Mouse (Mus musculus) hindbrain, embryonic 12.5 days (tissue): Measurements from ENCODE around the gene Smtnl2. TPM values are rescaled to one million over a fixed set of nuclear protein-coding genes. Genes with fewer than 3 reads are reported as not detected.
"Not testable (repeated sequence)": the region's sequence is repeated elsewhere in the genome, so short reads cannot be mapped to it uniquely, and the experiment has no call there.

Experiments
- ATAC-seq: fragments of 200-750 bp; cut with Nextera tagmentation; 2 replicates; pipeline ENCODE4 v1.8.0; 2017; ENCODE audit warnings: moderate TSS enrichment; ENCODE audit not compliant: low FRiP score
- H3K27ac ChIP-seq: fragments of 300-500 bp; sonication (generic); 2 replicates; pipeline ENCODE4 v1.5.1; 2016; ENCODE audit warnings: mild to moderate bottlenecking
- H3K27me3 ChIP-seq: fragments of 300-500 bp; sonication (generic); 2 replicates; pipeline ENCODE4 v1.6.1; 2016; ENCODE audit warnings: mild to moderate bottlenecking
- H3K36me3 ChIP-seq: fragments of 300-500 bp; sonication (generic); 2 replicates; pipeline ENCODE4 v1.6.1; 2016; ENCODE audit warnings: mild to moderate bottlenecking
- H3K4me1 ChIP-seq: fragments of 300-500 bp; sonication (generic); 2 replicates; pipeline ENCODE4 v1.6.1; 2016
- H3K4me2 ChIP-seq: fragments of 300-500 bp; sonication (generic); replicated peaks from 2 replicates; pipeline ENCODE4 v1.6.1; 2016; ENCODE audit warnings: mild to moderate bottlenecking
- H3K4me3 ChIP-seq: fragments of 300-500 bp; sonication (generic); 2 replicates; pipeline ENCODE4 v1.5.1; 2016; ENCODE audit warnings: mild to moderate bottlenecking
- H3K9ac ChIP-seq: fragments of 300-500 bp; sonication (generic); 2 replicates; pipeline ENCODE4 v1.6.1; 2016; ENCODE audit warnings: mild to moderate bottlenecking, moderate library complexity
- H3K9me3 ChIP-seq: fragments of 300-500 bp; sonication (generic); replicated peaks from 2 replicates; pipeline ENCODE4 v1.6.1; 2016; ENCODE audit warnings: mild to moderate bottlenecking
- WGBS: fragments of 180-500 bp; shearing (Covaris S2); methylation state at CpG from one replicate; pipeline ENCODE4 v1.1.7; 2016; 5-methylcytosine and 5-hydroxymethylcytosine counted together
- polyA plus RNA-seq: library from polyadenylated mRNA; unstranded; fragments of >200 nt; fragmentation: Nextera tagmentation; extraction: Ambion mirVana; gene quantifications from 2 replicates; pipeline ENCODE4 v1.2.1, GENCODE M21; 2016

The Smtnl2 gene
- 14.5 and 15.3 TPM in 2 replicates for polyA plus RNA-seq

DNA sequence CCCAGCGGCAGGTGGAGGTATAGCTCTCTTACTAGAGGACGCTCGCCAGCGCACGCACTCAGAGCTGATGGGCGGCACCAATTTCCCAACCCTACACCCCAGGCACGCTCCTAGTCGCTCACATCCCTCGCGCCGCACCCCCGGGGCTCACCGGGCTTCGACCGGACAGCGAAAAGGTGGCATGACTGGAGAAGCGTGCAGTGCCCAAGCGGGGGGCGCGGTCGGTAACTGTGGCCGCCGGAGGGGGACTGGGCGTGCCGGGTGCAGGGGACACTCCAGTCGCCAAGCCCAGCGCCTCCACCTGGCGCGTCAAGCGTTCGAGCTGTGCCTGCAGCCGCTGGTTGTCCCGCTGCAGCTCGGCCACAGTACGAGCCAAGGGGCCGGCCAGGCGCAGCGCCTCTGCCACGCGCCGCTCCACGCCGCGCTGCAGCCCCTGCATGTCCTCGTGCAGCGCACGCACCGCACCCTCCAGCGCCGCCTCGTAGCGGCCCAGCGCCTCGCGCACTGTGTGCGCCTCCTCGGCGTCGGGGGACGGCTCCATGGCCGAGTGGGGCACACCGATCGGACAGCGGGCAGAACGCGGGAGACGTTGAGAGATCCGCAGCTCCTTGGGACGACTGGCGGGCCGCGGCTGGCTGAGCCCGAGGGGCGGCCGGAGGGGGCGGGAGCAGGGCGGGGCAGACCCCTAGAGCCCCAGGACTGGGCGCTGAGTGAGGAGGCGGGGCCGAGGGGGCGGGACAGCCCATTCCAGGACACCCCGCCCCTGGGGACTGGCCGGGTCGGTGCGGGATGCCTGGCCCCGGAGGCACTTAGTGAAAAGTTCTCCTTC lies at the start of gene Smtnl2:
Gene Smtnl2 (minus strand): TSS at position 621 of the 829 bp plus-strand sequence.
- H3K27ac ChIP-seq, result 0 out of 2 replicates have a peak within 1 kb of the TSS, but pooled peaks have one; percentile 30

DNA sequence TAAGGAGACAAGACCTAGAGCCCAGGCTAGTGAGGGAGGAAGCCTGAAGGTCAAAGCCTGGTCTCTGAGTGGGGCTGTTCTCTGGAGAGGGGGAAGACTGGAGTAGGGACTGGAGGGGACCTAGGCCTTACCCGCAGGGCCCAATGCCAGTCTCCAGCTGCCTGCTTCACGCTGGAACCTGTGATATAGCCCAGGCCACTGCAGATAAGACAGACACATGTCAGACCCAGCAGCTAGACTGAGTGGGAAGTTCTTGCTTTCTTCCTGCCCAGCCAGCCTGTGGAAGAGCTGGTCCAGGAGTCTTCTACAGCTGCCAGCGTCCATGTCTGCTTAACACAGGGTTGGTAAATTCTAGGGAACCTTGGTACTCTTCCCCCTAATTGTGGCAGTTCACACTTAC lies 47.0 kb upstream of the Smtnl2 start:
- H3K36me3 ChIP-seq, result peaks cover 51% of the 10 kb centered on the region
- WGBS, result 85% methylated on average over 3 of the region's 3 CpGs
- no peak overlapping the region for H3K27ac ChIP-seq

More for the DNA sequence above, at the start of gene Smtnl2:
- H3K9me3 ChIP-seq, result no peaks in the 10 kb centered on the region
- H3K9ac ChIP-seq, result peak within 1 kb of the TSS; percentile 77
- peaks cover 26% of the 10 kb centered on the region for H3K4me1 ChIP-seq
- peaks cover 59% of the 10 kb centered on the region for H3K27me3 ChIP-seq
- peak; percentile 81 for ATAC-seq
- H3K4me3 ChIP-seq, result peak within 1 kb of the TSS; percentile 64
- H3K4me2 ChIP-seq, result peak within 1 kb of the TSS; percentile 99
- no peaks in the 10 kb centered on the region for H3K36me3 ChIP-seq
- WGBS, result under 1% methylated on average over 84 of the region's 86 CpGs

DNA sequence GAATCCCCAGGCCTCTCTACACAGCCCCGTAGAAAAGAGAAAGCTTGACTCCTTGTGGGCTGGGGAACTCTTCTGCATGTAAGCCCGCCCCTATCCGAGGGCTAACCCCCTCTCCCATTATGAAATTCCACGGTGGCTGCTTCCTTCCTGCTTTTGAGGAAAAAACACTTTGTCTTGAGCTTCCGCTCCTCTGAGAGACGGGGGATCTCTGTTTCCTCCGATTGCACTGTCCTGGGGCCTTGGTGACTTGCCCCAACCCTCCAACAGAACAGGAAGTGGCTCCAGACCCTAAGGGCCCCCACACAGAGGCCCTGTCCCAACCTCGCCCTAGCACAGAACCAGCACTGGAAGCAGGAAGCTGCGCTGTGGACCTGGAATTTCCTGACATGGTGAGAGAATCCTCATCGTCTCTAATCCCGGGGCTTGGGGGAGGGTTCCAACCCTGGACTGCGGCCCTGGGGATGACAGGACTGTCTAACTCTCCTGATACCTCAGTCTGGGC lies 46.5 kb upstream of the Smtnl2 start:
- no peaks in the 10 kb centered on the region for H3K27me3 ChIP-seq
- no peak for ATAC-seq
- no peaks in the 10 kb centered on the region for H3K9me3 ChIP-seq
- no peak overlapping the region for H3K27ac ChIP-seq
- H3K4me3 ChIP-seq, result no peak overlapping the region
- H3K4me1 ChIP-seq, result peaks cover 26% of the 10 kb centered on the region
- H3K9ac ChIP-seq, result peak overlapping the region; percentile 13; the same call in 1 of the 2 replicates
- 69% methylated on average over 12 of the region's 12 CpGs for WGBS
- H3K4me2 ChIP-seq, result no peak overlapping the region
- H3K36me3 ChIP-seq, result peaks cover 47% of the 10 kb centered on the region

More for the DNA sequence above, 47.0 kb upstream of the Smtnl2 start:
- Histone ChIP-seq H3K4me1 (peaks cover 26% of the 10 kb centered on the region), H3K9me3 (no peaks in the 10 kb centered on the region), H3K27me3 (no peaks in the 10 kb centered on the region), H3K4me2 (no peak overlapping the region), H3K9ac (peak overlapping the region; percentile 13; the same call in 1 of the 2 replicates), H3K4me3 (no peak overlapping the region)
- ATAC-seq, result no peak

DNA sequence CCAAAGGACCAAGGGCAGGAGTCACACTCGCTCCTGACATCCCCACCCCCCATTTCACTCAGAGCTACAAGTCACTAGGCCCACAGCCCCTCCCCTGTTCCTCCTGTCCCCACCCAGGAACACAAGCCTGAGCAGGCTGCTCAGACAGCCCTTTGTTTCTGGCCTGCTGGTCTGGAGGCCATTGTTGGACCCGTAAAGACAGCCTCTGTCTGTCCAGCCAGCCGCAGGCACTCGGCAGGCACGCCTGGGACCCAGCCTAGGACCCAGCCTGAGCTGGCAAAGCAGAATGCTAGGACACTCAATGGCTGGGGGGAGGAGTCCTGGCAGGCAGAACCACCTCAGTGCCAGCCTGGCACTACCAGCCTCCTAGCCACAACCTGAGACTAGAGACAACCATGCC lies 44.2 kb upstream of the Smtnl2 start:
- 36% methylated on average over 5 of the region's 5 CpGs for WGBS
- Histone ChIP-seq H3K4me2 (no peak overlapping the region), H3K9me3 (no peaks in the 10 kb centered on the region), H3K27me3 (no peaks in the 10 kb centered on the region), H3K9ac (peak overlapping the region; percentile 24), H3K27ac (peak overlapping the region; percentile 55), H3K4me3 (no peak overlapping the region), H3K36me3 (peaks cover 53% of the 10 kb centered on the region), H3K4me1 (peaks cover 16% of the 10 kb centered on the region)
- ATAC-seq, result peak; percentile 51

DNA sequence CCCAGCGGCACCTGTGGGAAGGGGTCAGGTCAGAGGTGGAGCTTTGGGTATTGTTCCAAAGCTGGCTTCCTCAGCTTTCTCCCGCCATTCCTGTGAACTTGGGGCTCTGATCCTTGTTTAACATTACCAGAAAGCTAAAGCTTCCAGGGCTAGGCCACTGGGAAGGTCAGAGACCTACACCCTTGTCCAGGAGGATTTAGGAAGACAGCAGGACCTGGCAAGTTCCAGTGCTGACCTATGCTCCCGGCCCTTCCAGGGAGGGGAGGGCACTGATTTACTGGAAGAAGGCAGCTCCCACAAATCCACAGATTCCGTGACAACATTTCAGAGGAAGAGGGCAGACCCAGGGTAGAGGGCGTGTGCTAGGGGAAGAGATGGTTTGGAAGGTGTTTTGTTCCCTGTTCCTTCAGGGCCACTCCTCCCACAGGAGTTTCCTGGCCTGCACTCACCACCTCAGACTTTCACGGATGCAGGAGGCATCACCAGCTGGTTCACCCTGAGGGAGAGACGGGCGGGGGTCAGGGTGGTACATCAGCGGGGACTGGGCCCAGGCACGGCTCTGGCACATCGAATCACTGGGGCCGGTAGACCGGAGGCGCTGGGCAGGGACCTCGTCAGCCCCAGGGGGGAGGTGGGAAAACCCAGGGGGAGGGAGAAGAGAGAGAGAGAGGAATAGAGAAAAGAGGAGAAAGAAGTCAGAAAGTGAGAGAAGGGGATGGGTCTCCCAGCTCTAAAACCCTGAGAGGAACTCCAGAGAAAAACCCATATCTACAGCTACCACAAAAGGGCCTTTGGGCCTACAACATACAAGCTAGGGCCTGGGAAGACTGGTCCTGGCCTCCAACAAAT lies 41.8 kb upstream of the Smtnl2 start:
- H3K4me2 ChIP-seq, result no peak overlapping the region
- no peaks in the 10 kb centered on the region for H3K27me3 ChIP-seq
- peaks cover 16% of the 10 kb centered on the region for H3K4me1 ChIP-seq
- H3K9me3 ChIP-seq, result no peaks in the 10 kb centered on the region
- no peak overlapping the region for H3K27ac ChIP-seq
- H3K4me3 ChIP-seq, result no peak overlapping the region
- H3K9ac ChIP-seq, result no peak overlapping the region
- WGBS, result 63% methylated on average over 15 of the region's 15 CpGs
- no peak for ATAC-seq
- peaks cover 67% of the 10 kb centered on the region for H3K36me3 ChIP-seq

DNA sequence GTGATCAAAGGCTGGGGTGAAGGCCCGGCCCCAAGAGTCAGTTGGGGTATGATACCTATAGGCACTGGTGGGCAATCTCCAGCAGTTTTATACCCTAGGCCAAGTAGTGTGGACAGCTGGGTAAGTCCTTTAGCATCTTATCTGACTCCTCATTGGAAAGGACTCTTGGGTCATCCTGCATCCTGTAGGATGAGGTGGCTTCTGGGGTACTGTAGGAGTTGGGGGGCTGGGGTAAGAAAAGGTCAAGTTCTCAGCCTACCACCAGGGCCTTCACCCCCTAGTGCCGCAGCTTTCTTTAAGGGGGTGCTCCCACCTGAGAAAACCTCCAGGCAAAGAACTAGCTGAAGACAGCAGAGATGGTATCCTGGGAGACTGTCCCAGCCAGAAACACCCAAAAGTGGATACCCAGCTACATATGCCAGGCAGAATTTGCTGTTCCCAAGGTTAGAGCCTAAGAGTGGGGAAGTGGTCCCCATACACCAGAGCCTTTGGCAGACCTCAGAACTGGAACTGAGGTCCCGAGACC lies 40.7 kb upstream of the Smtnl2 start:
- no peak overlapping the region for H3K9ac ChIP-seq
- H3K4me1 ChIP-seq, result peaks cover 16% of the 10 kb centered on the region
- H3K9me3 ChIP-seq, result no peaks in the 10 kb centered on the region
- no peak overlapping the region for H3K4me2 ChIP-seq
- ATAC-seq, result no peak
- H3K4me3 ChIP-seq, result no peak overlapping the region
- no peak overlapping the region for H3K27ac ChIP-seq
- H3K27me3 ChIP-seq, result no peaks in the 10 kb centered on the region
- peaks cover 73% of the 10 kb centered on the region for H3K36me3 ChIP-seq
- 86% methylated on average over 3 of the region's 3 CpGs for WGBS

DNA sequence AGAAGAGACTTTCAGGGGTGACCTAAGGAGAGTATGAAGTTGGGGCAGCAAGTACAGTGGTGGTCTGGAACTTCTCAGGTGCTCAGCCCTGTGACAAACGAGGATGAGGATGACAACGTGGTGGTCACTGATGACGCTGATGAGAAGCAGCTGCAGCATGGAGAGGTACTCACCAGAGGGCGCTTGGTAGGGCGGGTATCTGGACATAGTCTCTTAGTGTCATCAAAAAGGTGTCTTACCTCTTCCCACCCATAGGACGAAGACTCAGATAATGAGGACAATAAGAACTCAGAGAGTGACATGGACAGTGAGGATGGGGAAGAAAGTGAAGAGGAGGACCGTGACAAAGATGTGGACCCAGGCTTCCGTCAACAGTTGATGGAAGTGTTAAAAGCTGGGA lies 36.0 kb upstream of the Smtnl2 start:
- Histone ChIP-seq H3K27ac (no peak overlapping the region), H3K4me2 (no peak overlapping the region), H3K4me1 (peaks cover 2% of the 10 kb centered on the region), H3K27me3 (no peaks in the 10 kb centered on the region), H3K4me3 (no peak overlapping the region), H3K9me3 (no peaks in the 10 kb centered on the region), H3K36me3 (peaks cover 99% of the 10 kb centered on the region), H3K9ac (no peak overlapping the region)
- 84% methylated on average over 8 of the region's 8 CpGs for WGBS
- no peak for ATAC-seq

DNA sequence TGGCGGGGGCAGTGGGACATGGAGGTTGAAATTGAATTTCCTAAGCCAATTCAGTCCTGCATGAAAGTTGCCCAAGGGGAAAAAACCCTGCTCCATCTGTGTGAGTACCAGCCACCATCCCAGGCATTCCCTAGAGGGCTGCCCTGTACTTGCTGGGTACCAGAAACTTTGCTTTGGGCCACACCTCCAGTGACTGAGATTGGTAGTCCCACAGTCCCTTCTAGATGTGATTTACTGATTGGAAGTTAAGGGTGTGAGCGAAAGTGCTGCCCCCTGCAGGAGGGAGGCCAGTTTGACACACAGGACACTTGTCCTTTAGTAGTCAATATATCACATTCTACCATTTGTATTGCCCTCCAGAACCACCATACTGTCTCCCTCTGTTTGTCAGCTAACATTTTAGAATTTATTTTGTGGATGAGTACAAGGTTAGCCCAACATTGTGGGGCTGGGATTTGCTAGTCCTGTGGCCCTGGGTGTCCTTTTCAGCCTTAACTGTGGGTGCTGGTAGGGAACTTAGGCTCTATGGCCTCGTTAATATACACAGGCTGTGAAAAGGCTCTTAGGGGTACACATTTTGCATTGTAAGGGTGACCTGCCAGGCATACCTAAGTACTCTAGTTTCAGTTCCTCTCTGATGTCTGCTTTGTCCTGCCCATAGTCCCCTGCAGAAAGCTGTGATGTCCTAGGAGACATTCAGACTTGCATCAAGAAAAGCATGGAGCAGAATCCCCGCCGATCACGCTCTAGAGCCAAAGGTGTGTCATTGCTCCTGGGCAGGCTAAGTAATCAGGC lies 35.0 kb upstream of the Smtnl2 start:
- peaks cover 92% of the 10 kb centered on the region for H3K36me3 ChIP-seq
- WGBS, result 86% methylated on average over 6 of the region's 6 CpGs
- ATAC-seq, result no peak

DNA sequence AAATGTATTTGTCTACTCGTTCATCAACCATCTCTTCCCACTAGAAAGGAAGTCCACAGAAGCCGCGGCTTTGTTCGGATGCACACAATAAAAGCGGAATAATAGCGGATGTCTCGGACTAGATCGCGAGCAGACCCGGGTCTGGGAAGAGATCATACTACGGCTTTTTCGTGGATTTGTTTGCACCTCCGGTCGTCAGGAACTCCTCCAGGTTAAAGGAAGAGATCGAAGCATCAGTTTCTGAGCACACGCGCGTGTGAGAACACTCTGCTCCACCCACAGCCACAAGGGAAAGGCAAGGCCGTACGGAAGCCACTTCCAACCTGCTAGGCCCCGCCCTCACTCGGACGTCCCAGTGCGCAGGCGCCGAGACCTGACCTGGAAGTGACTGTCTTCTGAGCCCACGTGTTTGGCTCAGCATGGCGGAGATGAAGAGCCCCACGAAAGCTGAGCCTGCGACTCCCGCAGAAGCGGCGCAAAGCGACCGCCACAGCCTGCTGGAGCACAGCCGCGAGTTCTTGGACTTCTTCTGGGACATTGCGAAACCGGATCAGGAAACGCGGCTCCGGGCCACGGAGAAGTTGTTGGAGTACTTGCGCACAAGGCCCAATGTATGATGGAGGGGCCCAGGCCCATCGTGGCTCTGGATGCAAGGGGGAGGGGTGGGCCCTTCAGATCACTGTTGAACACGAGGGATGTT lies 29.6 kb upstream of the Smtnl2 start, which contains the start of gene Mybbp1a:
Gene Mybbp1a (plus strand): TSS at position 391 of the 700 bp plus-strand sequence.
- under 1% methylated on average over 46 of the region's 46 CpGs for WGBS
- Histone ChIP-seq H3K4me3 (peak within 1 kb of the TSS; percentile 87), H3K27me3 (no peaks in the 10 kb centered on the region), H3K9me3 (no peaks in the 10 kb centered on the region), H3K36me3 (peaks cover 38% of the 10 kb centered on the region), H3K27ac (peak within 1 kb of the TSS; percentile 94), H3K4me1 (peaks cover 12% of the 10 kb centered on the region), H3K9ac (peak within 1 kb of the TSS; percentile 86), H3K4me2 (peak within 1 kb of the TSS; percentile 97)
- peak; percentile 95 for ATAC-seq

More for the DNA sequence above, 35.0 kb upstream of the Smtnl2 start:
- H3K9me3 ChIP-seq, result no peaks in the 10 kb centered on the region
- no peak overlapping the region for H3K4me3 ChIP-seq
- peaks cover 12% of the 10 kb centered on the region for H3K4me1 ChIP-seq
- no peaks in the 10 kb centered on the region for H3K27me3 ChIP-seq
- H3K4me2 ChIP-seq, result no peak overlapping the region
- no peak overlapping the region for H3K27ac ChIP-seq
- H3K9ac ChIP-seq, result no peak overlapping the region

DNA sequence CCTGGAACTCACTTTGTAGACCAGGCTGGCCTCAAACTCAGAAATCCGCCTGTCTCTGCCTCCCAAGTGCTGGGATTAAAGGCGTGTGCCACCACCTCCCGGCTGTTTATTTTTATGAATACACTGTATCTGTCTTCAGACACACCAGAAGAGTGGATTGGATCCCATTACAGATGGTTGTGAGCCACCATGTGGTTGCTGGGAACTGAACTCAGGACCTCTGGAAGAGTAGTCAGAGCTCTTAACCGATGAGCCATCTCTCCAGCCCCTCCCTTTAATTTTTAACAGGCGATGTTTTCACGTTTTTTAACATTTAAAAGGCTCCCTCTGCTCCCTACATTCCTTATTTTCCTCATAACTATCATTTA lies 29.1 kb upstream of the Smtnl2 start:
- peaks cover 15% of the 10 kb centered on the region for H3K4me1 ChIP-seq
- peak overlapping the region; percentile 86 for H3K9ac ChIP-seq
- not testable (repeated sequence) for H3K27me3 ChIP-seq, H3K9me3 ChIP-seq
- peak overlapping the region; percentile 94 for H3K27ac ChIP-seq
- H3K36me3 ChIP-seq, result peaks cover 33% of the 10 kb centered on the region
- peak overlapping the region; percentile 87 for H3K4me3 ChIP-seq
- H3K4me2 ChIP-seq, result peak overlapping the region; percentile 97
- ATAC-seq, result peak; percentile 39; the same call in 1 of the 2 replicates
- 37% methylated on average over 6 of the region's 6 CpGs for WGBS

DNA sequence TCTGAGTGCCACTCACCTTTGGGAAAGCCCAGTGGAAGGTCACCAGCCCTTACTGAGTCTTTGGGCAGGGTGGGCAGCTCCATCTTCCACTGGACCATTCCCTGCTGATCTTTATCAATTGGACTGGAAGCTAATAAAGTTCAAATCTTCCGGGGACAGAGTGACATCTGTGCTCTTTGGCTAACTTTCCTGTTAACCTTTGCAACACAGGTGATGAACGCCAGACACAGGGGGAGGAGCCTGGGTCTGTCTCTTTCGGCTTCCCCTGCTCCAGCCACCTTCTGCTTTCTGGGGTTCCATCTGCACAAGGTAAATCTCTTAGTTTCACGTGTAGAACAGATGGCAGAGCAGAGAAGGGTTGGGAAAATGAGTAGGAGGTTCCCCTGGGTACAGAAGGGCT lies 26.9 kb upstream of the Smtnl2 start:
- H3K27ac ChIP-seq, result no peak overlapping the region
- H3K4me3 ChIP-seq, result no peak overlapping the region
- H3K36me3 ChIP-seq, result peaks cover 11% of the 10 kb centered on the region
- H3K4me2 ChIP-seq, result no peak overlapping the region
- no peaks in the 10 kb centered on the region for H3K9me3 ChIP-seq
- H3K27me3 ChIP-seq, result no peaks in the 10 kb centered on the region
- ATAC-seq, result no peak
- 71% methylated on average over 4 of the region's 4 CpGs for WGBS
- no peak overlapping the region for H3K9ac ChIP-seq
- H3K4me1 ChIP-seq, result peaks cover 15% of the 10 kb centered on the region
